Mouse (Mus musculus) heart, embryonic 10.5 days (tissue): Measurements from ENCODE around the gene Ghitm. TPM values are rescaled to one million over a fixed set of nuclear protein-coding genes. Genes with fewer than 3 reads are reported as not detected.
A peak's percentile ranks its signal among the peaks of the same experiment; 100 is the strongest.
"Not testable (repeated sequence)": the region's sequence is repeated elsewhere in the genome, so short reads cannot be mapped to it uniquely, and the experiment has no call there.

Experiments
- DNase-seq: peaks from one replicate; pipeline ENCODE4 v3.0.0-alpha.2; 2017; ENCODE audit warnings: low spot score
- H3K27ac ChIP-seq: fragments of 300-500 bp; sonication (generic); 2 replicates; pipeline ENCODE4 v1.5.1; 2016; ENCODE audit warnings: mild to moderate bottlenecking
- H3K27me3 ChIP-seq: fragments of 300-500 bp; sonication (generic); 2 replicates; pipeline ENCODE4 v1.6.1; 2016; ENCODE audit warnings: mild to moderate bottlenecking; ENCODE audit not compliant: poor library complexity, insufficient read depth, severe bottlenecking
- H3K36me3 ChIP-seq: fragments of 300-500 bp; sonication (generic); 2 replicates; pipeline ENCODE4 v1.6.1; 2016; ENCODE audit warnings: mild to moderate bottlenecking, moderate library complexity
- H3K4me1 ChIP-seq: fragments of 300-500 bp; sonication (generic); 2 replicates; pipeline ENCODE4 v1.6.1; 2016; ENCODE audit warnings: mild to moderate bottlenecking
- H3K4me3 ChIP-seq: fragments of 300-500 bp; sonication (generic); 2 replicates; pipeline ENCODE4 v1.5.1; 2016; ENCODE audit warnings: mild to moderate bottlenecking, moderate library complexity
- H3K9me3 ChIP-seq: fragments of 300-500 bp; sonication (generic); 2 replicates; pipeline ENCODE4 v1.6.1; 2016; ENCODE audit warnings: mild to moderate bottlenecking, moderate library complexity
- WGBS: fragments of 180-500 bp; shearing (Covaris S2); methylation state at CpG from one replicate; pipeline ENCODE4 v1.1.7; 2016; 5-methylcytosine and 5-hydroxymethylcytosine counted together
- polyA plus RNA-seq: library from polyadenylated mRNA; unstranded; fragments of >200 nt; fragmentation: Nextera tagmentation; extraction: Ambion mirVana; gene quantifications from 2 replicates; pipeline ENCODE4 v1.2.1, GENCODE M21; 2016

Gene Ghitm
- 295 and 362 TPM in 2 replicates for polyA plus RNA-seq

- DNase-seq = peak; percentile 98
- H3K9me3 ChIP-seq = no peaks in the 10 kb centered on the region
- H3K36me3 ChIP-seq = peaks cover 28% of the 10 kb centered on the region
- H3K4me1 ChIP-seq = 0 out of 2 replicates have a peak, but pooled peaks cover 6% of the 10 kb centered on the region
- WGBS = under 1% methylated on average over 38 of the region's 38 CpGs
- peak within 1 kb of the TSS; percentile 93 for H3K4me3 ChIP-seq
- peak within 1 kb of the TSS; percentile 95 for H3K27ac ChIP-seq
- no peaks in the 10 kb centered on the region for H3K27me3 ChIP-seq
These were observed at the start of gene Ghitm for GRCm38 (mm10) chr14:37135127-37135593. Gene Ghitm, minus strand, starts transcription at chr14:37135272.

DNA sequence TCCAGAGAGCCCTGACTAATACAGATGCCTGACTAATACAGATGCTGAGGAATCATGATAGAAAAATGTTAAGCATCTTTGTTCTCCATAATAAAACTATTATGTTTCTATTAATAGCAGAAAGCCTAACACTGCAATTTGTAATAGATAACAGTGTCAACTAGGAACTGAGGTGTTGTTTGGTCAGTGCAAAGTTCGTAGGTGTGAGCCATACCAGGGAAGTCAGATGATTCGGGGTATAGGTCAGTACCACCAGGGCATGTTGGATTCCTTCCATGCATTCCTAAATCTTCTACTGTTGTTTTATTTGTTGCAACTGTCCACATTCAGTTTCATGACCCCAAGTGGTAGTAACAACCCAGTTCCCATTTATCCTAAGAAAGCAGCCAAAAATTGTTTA lies 49.8 kb upstream of the Ghitm start:
- 75% methylated on average over 2 of the region's 2 CpGs for WGBS

GRCm38 (mm10) chr14:37174484-37174883 lies 39.4 kb upstream of the Ghitm start:
- no peak for DNase-seq
- Histone ChIP-seq H3K9me3 (no peaks in the 10 kb centered on the region), H3K27ac (no peak overlapping the region), H3K36me3 (no peaks in the 10 kb centered on the region), H3K4me1 (no peaks in the 10 kb centered on the region), H3K4me3 (no peak overlapping the region), H3K27me3 (no peaks in the 10 kb centered on the region)
- WGBS = 75% methylated on average over 3 of the region's 3 CpGs

More for the DNA sequence above, 49.8 kb upstream of the Ghitm start:
- Histone ChIP-seq H3K27me3 (no peaks in the 10 kb centered on the region), H3K27ac (no peak overlapping the region), H3K4me1 (no peaks in the 10 kb centered on the region), H3K4me3 (no peak overlapping the region), H3K9me3 (no peaks in the 10 kb centered on the region), H3K36me3 (no peaks in the 10 kb centered on the region)
- DNase-seq = no peak

DNA sequence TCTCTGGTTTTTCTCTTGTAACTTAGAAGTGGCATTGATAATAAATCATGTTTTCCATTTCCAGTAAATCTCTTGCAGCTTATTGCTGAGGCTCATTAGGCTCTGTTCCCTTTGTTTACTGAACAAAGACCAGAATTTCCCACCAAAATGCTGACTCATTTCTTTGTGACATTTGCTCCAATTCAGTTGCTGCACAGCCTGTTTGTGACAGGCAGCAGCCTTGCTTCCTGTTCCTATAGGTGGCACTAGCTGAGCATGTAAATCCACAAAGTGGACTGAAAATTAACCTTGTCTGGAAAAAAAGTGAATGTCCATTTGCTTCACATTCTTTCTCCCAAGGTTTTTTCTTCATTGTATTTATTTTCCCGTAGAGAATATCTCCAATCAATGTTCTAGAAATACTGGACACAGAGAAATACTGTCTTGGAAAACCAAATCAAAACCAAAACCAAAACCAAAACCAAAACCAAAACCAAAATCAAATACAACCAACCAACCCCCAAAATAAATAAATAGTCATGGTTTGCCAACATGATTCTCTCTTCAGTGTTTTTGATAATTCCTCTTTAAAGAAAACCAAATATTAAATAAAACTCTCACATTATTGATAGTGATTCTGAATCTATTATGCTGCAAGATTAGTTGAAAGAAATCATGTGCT lies 30.3 kb upstream of the Ghitm start:
- Histone ChIP-seq H3K36me3 (no peaks in the 10 kb centered on the region), H3K9me3 (no peaks in the 10 kb centered on the region), H3K4me3 (no peak overlapping the region), H3K4me1 (no peaks in the 10 kb centered on the region), H3K27ac (no peak overlapping the region), H3K27me3 (no peaks in the 10 kb centered on the region)
- 76% methylated on average over 1 of the region's 1 CpGs for WGBS
- no peak for DNase-seq

- H3K27ac ChIP-seq = no peak overlapping the region
These were observed 29.4 kb upstream of the Ghitm start for GRCm38 (mm10) chr14:37164392-37165032.

DNA sequence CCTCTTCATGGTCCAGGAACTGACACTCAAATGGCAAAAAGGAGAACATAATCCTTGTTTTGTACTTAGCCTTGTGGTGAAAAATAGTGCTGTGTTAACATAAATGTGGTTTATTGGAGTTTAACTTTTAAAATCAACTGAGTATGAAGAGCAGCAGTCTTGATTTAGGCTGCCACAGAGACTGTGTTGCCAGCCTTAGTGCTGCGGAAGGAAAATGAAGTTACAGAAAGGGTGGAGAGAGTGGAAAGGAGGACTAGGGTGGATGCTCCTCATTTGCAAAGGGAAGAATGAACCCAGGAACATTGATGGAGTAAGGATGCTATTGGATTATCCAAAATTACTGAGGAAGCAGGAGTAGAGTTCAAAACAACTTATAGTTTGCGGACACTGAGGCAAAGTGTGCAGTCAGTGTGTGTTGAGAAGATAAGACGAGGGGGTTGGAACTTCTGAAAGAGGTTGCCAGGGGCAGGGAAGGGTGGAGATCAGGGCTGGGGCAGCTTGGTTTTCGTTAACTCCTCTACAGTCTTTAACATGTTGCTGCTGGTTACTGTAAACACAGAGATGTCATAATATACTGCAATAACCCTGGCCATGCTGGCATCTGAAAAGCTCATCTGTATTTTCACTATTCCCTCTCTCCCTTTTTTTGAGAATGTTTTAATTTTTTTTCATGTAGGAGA lies 28.3 kb upstream of the Ghitm start:
- no peak for DNase-seq
- 73% methylated on average over 4 of the region's 4 CpGs for WGBS
- H3K27me3 ChIP-seq = no peaks in the 10 kb centered on the region
- no peak overlapping the region for H3K4me3 ChIP-seq
- no peaks in the 10 kb centered on the region for H3K36me3 ChIP-seq
- no peaks in the 10 kb centered on the region for H3K4me1 ChIP-seq
- H3K27ac ChIP-seq = no peak overlapping the region
- no peaks in the 10 kb centered on the region for H3K9me3 ChIP-seq

More at GRCm38 (mm10) chr14:37164392-37165032, 29.4 kb upstream of the Ghitm start:
- Histone ChIP-seq H3K27me3 (no peaks in the 10 kb centered on the region), H3K36me3 (no peaks in the 10 kb centered on the region), H3K9me3 (no peaks in the 10 kb centered on the region), H3K4me1 (no peaks in the 10 kb centered on the region), H3K4me3 (no peak overlapping the region)
- WGBS = 75% methylated on average over 4 of the region's 4 CpGs
- DNase-seq = no peak

DNA sequence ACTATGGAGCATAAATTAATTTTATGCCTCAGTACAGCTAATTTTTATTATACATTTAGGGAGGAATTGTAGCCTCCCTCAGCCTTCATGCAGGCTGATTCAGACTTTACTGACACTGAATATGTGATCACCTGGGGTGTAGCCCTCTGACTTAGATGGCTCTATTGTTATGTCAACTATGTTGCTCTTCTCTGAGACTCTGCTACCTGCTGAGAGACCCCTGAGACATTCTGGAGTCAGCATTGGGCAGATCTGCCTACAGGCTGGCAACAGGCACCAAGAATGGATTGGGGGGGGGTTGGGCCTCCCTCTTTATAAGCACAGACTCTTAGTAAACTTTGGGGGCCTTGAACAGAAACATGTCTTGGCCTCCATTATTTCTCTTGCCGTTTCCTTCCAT lies 19.3 kb upstream of the Ghitm start:
- H3K36me3 ChIP-seq = no peaks in the 10 kb centered on the region
- no peak overlapping the region for H3K27ac ChIP-seq
- 82% methylated on average over 1 of the region's 1 CpGs for WGBS
- H3K4me3 ChIP-seq = no peak overlapping the region
- no peak for DNase-seq
- no peaks in the 10 kb centered on the region for H3K4me1 ChIP-seq
- H3K9me3 ChIP-seq = peaks cover 3% of the 10 kb centered on the region; the same call in 1 of the 2 replicates
- no peaks in the 10 kb centered on the region for H3K27me3 ChIP-seq

GRCm38 (mm10) chr14:37139051-37139710 lies 4.1 kb upstream of the Ghitm start:
- WGBS = 78% methylated on average over 8 of the region's 8 CpGs
- Histone ChIP-seq H3K27ac (no peak overlapping the region), H3K9me3 (no peaks in the 10 kb centered on the region), H3K4me3 (no peak overlapping the region), H3K4me1 (0 out of 2 replicates have a peak, but pooled peaks cover under 1% of the 10 kb centered on the region), H3K27me3 (no peaks in the 10 kb centered on the region), H3K36me3 (no peaks in the 10 kb centered on the region)
- no peak for DNase-seq

- H3K4me1 ChIP-seq, DNase-seq, H3K27ac ChIP-seq, H3K4me3 ChIP-seq, H3K9me3 ChIP-seq, H3K27me3 ChIP-seq, H3K36me3 ChIP-seq: not testable (repeated sequence)
- WGBS = 84% methylated on average over 3 of the region's 3 CpGs
These were observed 2.5 kb upstream of the Ghitm start for GRCm38 (mm10) chr14:37137596-37137995.

DNA sequence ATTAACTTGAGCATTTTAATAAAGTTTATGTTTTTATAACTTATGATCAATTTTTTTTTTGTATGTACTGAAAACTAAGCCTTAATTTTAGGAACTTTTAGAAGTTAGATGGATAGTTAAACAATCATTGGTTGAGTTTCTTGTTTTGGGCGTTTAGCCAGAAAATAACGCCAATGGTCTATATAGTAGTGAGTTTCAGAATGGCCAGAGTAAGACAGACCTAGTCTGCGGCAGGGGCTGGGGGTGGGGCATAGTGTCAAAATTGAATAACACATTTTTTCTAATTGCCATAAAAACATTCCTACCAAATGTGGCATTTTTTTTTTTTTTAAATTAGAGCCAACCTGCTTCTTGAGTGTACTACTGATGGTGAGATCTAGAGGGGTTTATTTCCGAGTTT lies 1.0 kb upstream of the Ghitm start:
- Histone ChIP-seq H3K4me3 (no peak overlapping the region), H3K9me3 (no peaks in the 10 kb centered on the region)
- 73% methylated on average over 4 of the region's 4 CpGs for WGBS

DNA sequence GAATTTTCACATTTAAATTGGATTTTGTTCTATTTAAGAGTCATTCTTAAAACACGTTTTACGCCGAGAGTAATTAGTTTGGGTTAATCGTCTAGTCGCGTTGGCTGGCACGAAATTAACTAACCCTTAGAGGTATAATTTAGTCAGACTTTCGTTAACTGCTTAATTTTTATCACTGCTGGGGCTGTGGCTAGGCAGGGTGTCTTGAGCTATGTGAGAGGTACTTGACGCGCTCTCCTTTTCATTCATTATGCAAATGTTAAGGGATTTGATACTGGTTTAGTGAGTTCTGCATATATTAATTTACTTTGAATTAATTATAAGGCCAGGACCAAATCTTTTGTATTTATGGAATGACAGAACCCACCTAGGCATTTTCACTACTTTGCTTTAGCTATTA lies 599 bp upstream of the Ghitm start:
- Histone ChIP-seq H3K36me3 (peaks cover 24% of the 10 kb centered on the region), H3K27me3 (no peaks in the 10 kb centered on the region), H3K9me3 (no peaks in the 10 kb centered on the region), H3K4me3 (peak overlapping the region; percentile 93), H3K4me1 (0 out of 2 replicates have a peak, but pooled peaks cover 6% of the 10 kb centered on the region), H3K27ac (peak overlapping the region; percentile 95)
- WGBS = 4% methylated on average over 10 of the region's 10 CpGs
- no peak for DNase-seq

More for the DNA sequence above, 1.0 kb upstream of the Ghitm start:
- DNase-seq = no peak
- Histone ChIP-seq H3K36me3 (peaks cover 19% of the 10 kb centered on the region), H3K27me3 (no peaks in the 10 kb centered on the region), H3K27ac (no peak overlapping the region), H3K4me1 (0 out of 2 replicates have a peak, but pooled peaks cover 6% of the 10 kb centered on the region)

GRCm38 (mm10) chr14:37134304-37135126 lies 557 bp downstream of the Ghitm start:
- Histone ChIP-seq H3K4me3 (peak overlapping the region; percentile 93), H3K4me1 (0 out of 2 replicates have a peak, but pooled peaks cover 6% of the 10 kb centered on the region), H3K9me3 (no peaks in the 10 kb centered on the region), H3K36me3 (peaks cover 34% of the 10 kb centered on the region), H3K27ac (peak overlapping the region; percentile 95), H3K27me3 (no peaks in the 10 kb centered on the region)
- WGBS = 2% methylated on average over 40 of the region's 40 CpGs
- peak; percentile 77 for DNase-seq
